Mouse (Mus musculus) erythroblast, embryonic 14.5 days (primary cell): Measurements from ENCODE around the gene Baiap2l1.

Experiments
- GATA1 ChIP-seq: IDR thresholded peaks from 2 replicates; pipeline ENCODE4 v1.6.1; 2012; ENCODE audit warnings: low read length, inconsistent platforms, mixed read lengths
- TAL1 ChIP-seq: IDR thresholded peaks from 3 replicates; pipeline ENCODE4 v1.6.1; 2012; ENCODE audit warnings: low read length, inconsistent platforms, mixed read lengths

DNA sequence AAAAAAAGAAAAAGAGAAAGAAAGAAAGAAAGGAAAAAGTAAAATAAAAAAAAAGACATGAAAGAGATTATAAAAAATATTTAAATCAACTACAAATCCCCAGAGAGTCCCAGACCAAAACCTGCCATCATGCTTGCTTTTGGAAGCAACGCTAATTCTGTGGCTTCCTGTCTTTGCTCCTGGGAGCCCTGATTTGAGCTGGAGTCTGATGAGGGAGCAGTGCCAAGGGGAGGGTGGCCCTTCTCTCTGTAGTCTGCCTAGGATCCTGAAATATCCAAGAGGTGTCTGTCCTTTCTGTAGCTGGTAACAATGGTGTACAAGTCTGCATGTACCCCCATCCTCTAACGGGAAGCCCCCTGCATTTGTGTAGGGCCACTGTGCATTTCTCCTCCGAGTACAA lies 86.8 kb downstream of the Baiap2l1 start:
- no peak for TF ChIP-seq GATA1
- TF ChIP-seq TAL1, result no peak
